Mouse (Mus musculus): ENCODE data around the gene Rasgef1a. TPM values are rescaled to one million over a fixed set of nuclear protein-coding genes. Genes with fewer than 3 reads are reported as not detected.

The Rasgef1a gene
- 1.4 and 1.6 TPM in 2 replicates for polyA plus RNA-seq (2014; fragmentation: Nextera tagmentation; extraction: Ambion mirVana)

GRCm38 (mm10) chr6:118010756-118011615 is at the start of gene Rasgef1a:
Gene Rasgef1a (plus strand): TSS chr6:118011438.
- Histone ChIP-seq H3K27ac (ENCODE audit: low read depth, low read length) (no peak within 1 kb of the TSS), H3K4me3 (ENCODE audit: low read depth, low read length) (peak within 1 kb of the TSS; percentile 47)
- peak; percentile 69 for ATAC-seq (ENCODE audit: low read depth)

GRCm38 (mm10) chr6:117963201-117963600 is 48.0 kb upstream of the Rasgef1a start:
- Histone ChIP-seq H3K9me3 (ENCODE audit: control insufficient read depth, low read length) (no peaks in the 10 kb centered on the region), H3K36me3 (ENCODE audit: control insufficient read depth, insufficient read depth, low read length) (no peaks in the 10 kb centered on the region), H3K4me1 (ENCODE audit: control insufficient read depth, insufficient read depth, low read length) (no peaks in the 10 kb centered on the region), H3K27me3 (ENCODE audit: control insufficient read depth, insufficient read depth, low read length) (no peaks in the 10 kb centered on the region), H3K27ac (ENCODE audit: low read depth, low read length) (no peak overlapping the region), H3K4me2 (ENCODE audit: low read depth, low read length) (no peak overlapping the region), H3K9ac (replicated peaks; ENCODE audit: low read depth, low read length) (no peak overlapping the region), H3K4me3 (ENCODE audit: low read depth, low read length) (no peak overlapping the region)
- no peak for ATAC-seq (ENCODE audit: low read depth)
- 84% methylated on average over 3 of the region's 3 CpGs for WGBS

More at GRCm38 (mm10) chr6:118010756-118011615, at the start of gene Rasgef1a:
- WGBS: 26% methylated on average over 25 of the region's 70 CpGs
- Histone ChIP-seq H3K36me3 (ENCODE audit: control insufficient read depth, insufficient read depth, low read length) (no peaks in the 10 kb centered on the region), H3K27me3 (ENCODE audit: control insufficient read depth, insufficient read depth, low read length) (peaks cover 25% of the 10 kb centered on the region), H3K4me1 (ENCODE audit: control insufficient read depth, insufficient read depth, low read length) (peaks cover 2% of the 10 kb centered on the region; the same call in 1 of the 2 replicates), H3K4me2 (ENCODE audit: low read depth, low read length) (peak within 1 kb of the TSS; percentile 75), H3K9me3 (ENCODE audit: control insufficient read depth, low read length) (no peaks in the 10 kb centered on the region), H3K9ac (replicated peaks; ENCODE audit: low read depth, low read length) (peak within 1 kb of the TSS; percentile 67)

GRCm38 (mm10) chr6:117966729-117967128 is 44.5 kb upstream of the Rasgef1a start:
- H3K9ac ChIP-seq (replicated peaks; ENCODE audit: low read depth, low read length): no peak overlapping the region
- WGBS: 45% methylated on average over 9 of the region's 9 CpGs
- no peak overlapping the region for H3K4me2 ChIP-seq (ENCODE audit: low read depth, low read length)

GRCm38 (mm10) chr6:117987173-117987572 is 24.1 kb upstream of the Rasgef1a start:
- Histone ChIP-seq H3K4me1 (ENCODE audit: control insufficient read depth, insufficient read depth, low read length) (no peaks in the 10 kb centered on the region), H3K9ac (replicated peaks; ENCODE audit: low read depth, low read length) (no peak overlapping the region), H3K27me3 (ENCODE audit: control insufficient read depth, insufficient read depth, low read length) (no peaks in the 10 kb centered on the region), H3K9me3 (ENCODE audit: control insufficient read depth, low read length) (no peaks in the 10 kb centered on the region), H3K27ac (ENCODE audit: low read depth, low read length) (no peak overlapping the region), H3K4me3 (ENCODE audit: low read depth, low read length) (no peak overlapping the region), H3K36me3 (ENCODE audit: control insufficient read depth, insufficient read depth, low read length) (no peaks in the 10 kb centered on the region), H3K4me2 (ENCODE audit: low read depth, low read length) (no peak overlapping the region)
- no peak for ATAC-seq (ENCODE audit: low read depth)
- 64% methylated on average over 5 of the region's 5 CpGs for WGBS

More at GRCm38 (mm10) chr6:117966729-117967128, 44.5 kb upstream of the Rasgef1a start:
- Histone ChIP-seq H3K27ac (ENCODE audit: low read depth, low read length) (no peak overlapping the region), H3K36me3 (ENCODE audit: control insufficient read depth, insufficient read depth, low read length) (no peaks in the 10 kb centered on the region), H3K27me3 (ENCODE audit: control insufficient read depth, insufficient read depth, low read length) (no peaks in the 10 kb centered on the region), H3K9me3 (ENCODE audit: control insufficient read depth, low read length) (no peaks in the 10 kb centered on the region), H3K4me1 (ENCODE audit: control insufficient read depth, insufficient read depth, low read length) (no peaks in the 10 kb centered on the region), H3K4me3 (ENCODE audit: low read depth, low read length) (no peak overlapping the region)
- no peak for ATAC-seq (ENCODE audit: low read depth)

- H3K4me2 ChIP-seq (ENCODE audit: low read depth, low read length): no peak overlapping the region
- no peak overlapping the region for H3K9ac ChIP-seq (replicated peaks; ENCODE audit: low read depth, low read length)
- WGBS: 92% methylated on average over 7 of the region's 7 CpGs
- no peak overlapping the region for H3K27ac ChIP-seq (ENCODE audit: low read depth, low read length)
- H3K4me3 ChIP-seq (ENCODE audit: low read depth, low read length): no peak overlapping the region
- H3K27me3 ChIP-seq (ENCODE audit: control insufficient read depth, insufficient read depth, low read length): no peaks in the 10 kb centered on the region
- no peaks in the 10 kb centered on the region for H3K36me3 ChIP-seq (ENCODE audit: control insufficient read depth, insufficient read depth, low read length)
- H3K4me1 ChIP-seq (ENCODE audit: control insufficient read depth, insufficient read depth, low read length): no peaks in the 10 kb centered on the region
- no peak for ATAC-seq (ENCODE audit: low read depth)
- no peaks in the 10 kb centered on the region for H3K9me3 ChIP-seq (ENCODE audit: control insufficient read depth, low read length)
These were observed 22.0 kb upstream of the Rasgef1a start for GRCm38 (mm10) chr6:117989209-117989608.

GRCm38 (mm10) chr6:117990649-117991048 is 20.6 kb upstream of the Rasgef1a start:
- Histone ChIP-seq H3K27me3 (ENCODE audit: control insufficient read depth, insufficient read depth, low read length) (no peaks in the 10 kb centered on the region), H3K9ac (replicated peaks; ENCODE audit: low read depth, low read length) (no peak overlapping the region), H3K4me3 (ENCODE audit: low read depth, low read length) (no peak overlapping the region), H3K9me3 (ENCODE audit: control insufficient read depth, low read length) (no peaks in the 10 kb centered on the region), H3K4me2 (ENCODE audit: low read depth, low read length) (no peak overlapping the region), H3K27ac (ENCODE audit: low read depth, low read length) (no peak overlapping the region), H3K4me1 (ENCODE audit: control insufficient read depth, insufficient read depth, low read length) (no peaks in the 10 kb centered on the region), H3K36me3 (ENCODE audit: control insufficient read depth, insufficient read depth, low read length) (no peaks in the 10 kb centered on the region)
- ATAC-seq (ENCODE audit: low read depth): no peak
- WGBS: 87% methylated on average over 8 of the region's 8 CpGs

- no peaks in the 10 kb centered on the region for H3K9me3 ChIP-seq (ENCODE audit: control insufficient read depth, low read length)
- no peaks in the 10 kb centered on the region for H3K27me3 ChIP-seq (ENCODE audit: control insufficient read depth, insufficient read depth, low read length)
- H3K4me3 ChIP-seq (ENCODE audit: low read depth, low read length): no peak overlapping the region
- no peaks in the 10 kb centered on the region for H3K36me3 ChIP-seq (ENCODE audit: control insufficient read depth, insufficient read depth, low read length)
- no peak overlapping the region for H3K9ac ChIP-seq (replicated peaks; ENCODE audit: low read depth, low read length)
- WGBS: 86% methylated on average over 7 of the region's 7 CpGs
- H3K27ac ChIP-seq (ENCODE audit: low read depth, low read length): no peak overlapping the region
- no peak for ATAC-seq (ENCODE audit: low read depth)
- H3K4me2 ChIP-seq (ENCODE audit: low read depth, low read length): no peak overlapping the region
- no peaks in the 10 kb centered on the region for H3K4me1 ChIP-seq (ENCODE audit: control insufficient read depth, insufficient read depth, low read length)
These were observed 19.9 kb upstream of the Rasgef1a start for GRCm38 (mm10) chr6:117991297-117991696.

- WGBS: 70% methylated on average over 8 of the region's 8 CpGs
These were observed 19.3 kb upstream of the Rasgef1a start for GRCm38 (mm10) chr6:117991928-117992327.

GRCm38 (mm10) chr6:117995168-117995567 is 16.1 kb upstream of the Rasgef1a start:
- ATAC-seq (ENCODE audit: low read depth): no peak
- no peaks in the 10 kb centered on the region for H3K9me3 ChIP-seq (ENCODE audit: control insufficient read depth, low read length)
- WGBS: 33% methylated on average over 9 of the region's 9 CpGs
- no peak overlapping the region for H3K4me3 ChIP-seq (ENCODE audit: low read depth, low read length)
- H3K36me3 ChIP-seq (ENCODE audit: control insufficient read depth, insufficient read depth, low read length): no peaks in the 10 kb centered on the region
- no peak overlapping the region for H3K9ac ChIP-seq (replicated peaks; ENCODE audit: low read depth, low read length)
- H3K27ac ChIP-seq (ENCODE audit: low read depth, low read length): no peak overlapping the region
- no peak overlapping the region for H3K4me2 ChIP-seq (ENCODE audit: low read depth, low read length)
- no peaks in the 10 kb centered on the region for H3K4me1 ChIP-seq (ENCODE audit: control insufficient read depth, insufficient read depth, low read length)
- H3K27me3 ChIP-seq (ENCODE audit: control insufficient read depth, insufficient read depth, low read length): no peaks in the 10 kb centered on the region

More at GRCm38 (mm10) chr6:117991928-117992327, 19.3 kb upstream of the Rasgef1a start:
- Histone ChIP-seq H3K36me3 (ENCODE audit: control insufficient read depth, insufficient read depth, low read length) (no peaks in the 10 kb centered on the region), H3K9ac (replicated peaks; ENCODE audit: low read depth, low read length) (no peak overlapping the region), H3K4me1 (ENCODE audit: control insufficient read depth, insufficient read depth, low read length) (no peaks in the 10 kb centered on the region), H3K9me3 (ENCODE audit: control insufficient read depth, low read length) (no peaks in the 10 kb centered on the region), H3K27ac (ENCODE audit: low read depth, low read length) (no peak overlapping the region), H3K27me3 (ENCODE audit: control insufficient read depth, insufficient read depth, low read length) (no peaks in the 10 kb centered on the region), H3K4me2 (ENCODE audit: low read depth, low read length) (no peak overlapping the region), H3K4me3 (ENCODE audit: low read depth, low read length) (no peak overlapping the region)
- ATAC-seq (ENCODE audit: low read depth): no peak
